Mouse (Mus musculus): ENCODE results near the gene Eid2b. TPM values are rescaled to one million over a fixed set of nuclear protein-coding genes. Genes with fewer than 3 reads are reported as not detected.

The Eid2b gene
- polyA plus RNA-seq, 1 experiment from 2014 or later: 6.5 TPM

DNA sequence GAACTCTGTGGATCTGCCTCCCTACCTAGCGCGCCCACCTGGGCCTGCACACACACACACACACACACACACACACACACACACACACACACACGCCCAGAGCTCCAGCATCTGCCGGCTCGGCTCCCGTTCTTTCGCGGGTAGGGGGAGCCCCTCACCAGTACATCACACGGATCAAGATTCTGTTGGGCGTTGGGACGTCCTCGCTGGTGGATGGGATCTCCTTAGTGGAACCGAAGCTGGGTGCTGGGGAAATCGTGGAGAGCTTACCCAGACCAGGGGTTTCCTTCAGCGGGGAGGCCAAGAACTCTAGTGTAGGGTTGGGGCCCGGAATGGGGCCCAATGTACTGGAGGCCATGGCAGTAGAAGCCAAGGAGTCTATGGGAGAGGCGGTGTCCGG is 12.6 kb downstream of the Eid2b start:
- Histone ChIP-seq H3K36me3 (ENCODE audit: control insufficient read depth, insufficient read depth, low read length) (no peaks in the 10 kb centered on the region), H3K9me3 (ENCODE audit: control insufficient read depth, low read length) (no peaks in the 10 kb centered on the region), H3K4me2 (peak overlapping the region; percentile 60), H3K9ac (ENCODE audit: low read depth, low read length) (no peak overlapping the region), H3K4me1 (replicated peaks; ENCODE audit: control insufficient read depth, insufficient read depth, low read length) (no peaks in the 10 kb centered on the region; the same call in 1 of the 2 replicates), H3K4me3 (ENCODE audit: low read depth, low read length) (peak overlapping the region; percentile 40), H3K27me3 (replicated peaks; ENCODE audit: control insufficient read depth, insufficient read depth, low read length) (peaks cover 72% of the 10 kb centered on the region), H3K27ac (ENCODE audit: low read depth, low read length) (no peak overlapping the region)
- ATAC-seq (replicated peaks; ENCODE audit: low FRiP score) (no peak), DNase-seq (ENCODE audit: low spot score) (no peak)
- 2% methylated on average over 18 of the region's 18 CpGs for WGBS

- Histone ChIP-seq H3K4me3 (ENCODE audit: low read depth, low read length) (peak within 1 kb of the TSS; percentile 40), H3K27ac (ENCODE audit: low read depth, low read length) (no peak within 1 kb of the TSS), H3K4me1 (replicated peaks; ENCODE audit: control insufficient read depth, insufficient read depth, low read length) (no peaks in the 10 kb centered on the region; the same call in 1 of the 2 replicates), H3K9ac (ENCODE audit: low read depth, low read length) (no peak within 1 kb of the TSS), H3K4me2 (peak within 1 kb of the TSS; percentile 60), H3K9me3 (ENCODE audit: control insufficient read depth, low read length) (no peaks in the 10 kb centered on the region), H3K36me3 (ENCODE audit: control insufficient read depth, insufficient read depth, low read length) (no peaks in the 10 kb centered on the region), H3K27me3 (replicated peaks; ENCODE audit: control insufficient read depth, insufficient read depth, low read length) (peaks cover 75% of the 10 kb centered on the region)
- WGBS: 2% methylated on average over 52 of the region's 52 CpGs
- DNase-seq (ENCODE audit: low spot score): peak; percentile 36
- no peak for ATAC-seq (replicated peaks; ENCODE audit: low FRiP score)
Observed at GRCm38 (mm10) chr7:28290638-28291590, 13.4 kb downstream of the Eid2b start, which contains the start of gene Selenov. Selenov (minus strand) TSS chr7:28291186.

- Histone ChIP-seq H3K4me2 (peak overlapping the region; percentile 74), H3K4me3 (ENCODE audit: low read depth, low read length) (peak overlapping the region; percentile 50), H3K9me3 (ENCODE audit: control insufficient read depth, low read length) (no peaks in the 10 kb centered on the region), H3K4me1 (replicated peaks; ENCODE audit: control insufficient read depth, insufficient read depth, low read length) (peaks cover 5% of the 10 kb centered on the region), H3K27me3 (replicated peaks; ENCODE audit: control insufficient read depth, insufficient read depth, low read length) (peaks cover 78% of the 10 kb centered on the region), H3K36me3 (ENCODE audit: control insufficient read depth, insufficient read depth, low read length) (no peaks in the 10 kb centered on the region), H3K27ac (ENCODE audit: low read depth, low read length) (no peak overlapping the region), H3K9ac (ENCODE audit: low read depth, low read length) (peak overlapping the region; percentile 38; the same call in 1 of the 2 replicates)
- ATAC-seq (replicated peaks; ENCODE audit: low FRiP score): peak; percentile 66
- WGBS: 9% methylated on average over 51 of the region's 63 CpGs
- DNase-seq (ENCODE audit: low spot score): peak; percentile 61
Observed at GRCm38 (mm10) chr7:28294481-28294880, 16.9 kb downstream of the Eid2b start.

DNA sequence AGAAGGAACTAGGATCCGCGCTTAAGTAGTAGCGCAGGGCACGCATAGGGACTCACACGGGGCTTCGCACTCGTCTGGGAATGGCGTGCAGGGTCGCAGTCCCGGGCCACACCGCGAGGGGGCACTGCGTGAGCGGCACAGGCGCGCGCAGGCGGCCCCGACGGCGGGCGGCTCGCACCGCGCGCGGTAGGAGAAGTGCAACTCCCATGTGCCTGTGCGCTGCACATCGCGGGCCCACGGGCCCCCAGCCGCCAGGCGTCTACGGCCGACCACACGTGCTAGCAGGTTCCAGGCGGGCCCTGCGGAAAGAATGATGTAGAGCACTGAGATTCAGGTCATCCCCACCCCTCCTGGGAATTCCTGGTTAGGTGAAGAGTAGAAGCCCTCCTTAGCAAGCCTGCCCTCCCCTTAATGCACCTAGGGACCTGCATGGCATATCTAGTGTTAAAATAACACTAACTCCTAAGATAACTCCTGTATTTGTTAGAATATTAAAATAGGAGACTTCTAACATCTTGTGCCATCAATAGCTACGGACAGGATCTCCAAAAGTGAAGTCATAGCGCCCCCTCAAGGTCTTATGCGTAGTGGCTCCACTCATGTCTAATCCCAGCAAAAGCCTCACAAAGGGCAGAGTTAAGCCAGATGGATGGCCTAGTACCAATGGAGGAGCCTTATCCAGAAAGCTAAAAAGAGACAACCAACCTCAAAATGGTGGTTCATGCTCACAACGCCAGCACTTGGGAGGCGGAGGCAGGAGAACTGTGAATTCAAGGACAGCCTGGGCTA is 21.5 kb downstream of the Eid2b start:
- peak overlapping the region; percentile 44 for H3K4me2 ChIP-seq
- H3K27ac ChIP-seq (ENCODE audit: low read depth, low read length): no peak overlapping the region
- no peaks in the 10 kb centered on the region for H3K9me3 ChIP-seq (ENCODE audit: control insufficient read depth, low read length)
- no peak overlapping the region for H3K9ac ChIP-seq (ENCODE audit: low read depth, low read length)
- H3K27me3 ChIP-seq (replicated peaks; ENCODE audit: control insufficient read depth, insufficient read depth, low read length): peaks cover 68% of the 10 kb centered on the region
- no peaks in the 10 kb centered on the region for H3K36me3 ChIP-seq (ENCODE audit: control insufficient read depth, insufficient read depth, low read length)
- DNase-seq (ENCODE audit: low spot score) (no peak), ATAC-seq (replicated peaks; ENCODE audit: low FRiP score) (no peak)
- peak overlapping the region; percentile 10; the same call in 1 of the 2 replicates for H3K4me3 ChIP-seq (ENCODE audit: low read depth, low read length)
- peaks cover 14% of the 10 kb centered on the region for H3K4me1 ChIP-seq (replicated peaks; ENCODE audit: control insufficient read depth, insufficient read depth, low read length)
- WGBS: 32% methylated on average over 43 of the region's 43 CpGs

DNA sequence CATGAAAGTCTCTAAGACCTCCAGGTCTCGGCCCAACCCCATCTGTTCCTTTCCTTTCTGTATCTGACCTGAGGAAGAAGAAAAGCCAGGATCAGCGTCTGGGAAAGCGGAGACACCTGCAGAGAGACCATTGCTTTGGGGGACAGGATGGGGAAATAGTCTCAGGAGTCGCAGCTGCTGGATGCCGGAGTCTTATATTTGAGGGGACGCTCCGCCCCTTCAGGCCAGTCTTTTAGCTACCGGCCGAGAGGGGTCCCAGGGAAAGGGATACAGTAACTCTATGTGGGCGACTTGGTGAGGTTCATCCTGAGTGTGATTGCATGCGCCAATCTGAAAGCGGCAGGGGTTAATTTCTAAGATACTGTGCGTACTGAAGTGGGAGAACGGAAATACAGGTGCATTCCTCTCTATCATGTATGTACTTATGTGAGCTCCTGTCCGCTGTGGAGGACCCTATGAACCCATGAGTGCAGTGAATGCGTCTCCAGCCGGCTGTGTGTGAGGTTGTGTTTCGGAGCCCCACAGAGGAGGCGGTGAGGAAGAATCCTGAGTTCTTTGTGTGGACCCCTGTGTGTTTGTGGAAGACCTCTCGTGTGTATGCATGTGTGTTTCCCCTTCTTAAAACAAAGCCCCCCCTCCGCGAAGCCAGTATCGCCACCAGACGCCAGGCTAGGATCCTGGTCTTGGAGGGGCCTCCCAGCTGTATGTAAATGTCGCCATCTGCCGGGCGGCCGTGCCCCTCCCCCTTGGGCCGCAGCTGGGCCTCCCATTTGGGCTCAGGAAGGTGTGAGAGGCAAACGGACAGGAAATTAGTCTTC is 24.3 kb downstream of the Eid2b start, which contains the start of gene Dll3:
Dll3 (minus strand) TSS at position 623 of the 818 bp plus-strand sequence.
- Histone ChIP-seq H3K9me3 (ENCODE audit: control insufficient read depth, low read length) (no peaks in the 10 kb centered on the region), H3K27ac (ENCODE audit: low read depth, low read length) (no peak within 1 kb of the TSS), H3K27me3 (replicated peaks; ENCODE audit: control insufficient read depth, insufficient read depth, low read length) (peaks cover 54% of the 10 kb centered on the region), H3K9ac (ENCODE audit: low read depth, low read length) (0 out of 2 replicates have a peak within 1 kb of the TSS, but pooled peaks have one; percentile 31), H3K36me3 (ENCODE audit: control insufficient read depth, insufficient read depth, low read length) (peaks cover 21% of the 10 kb centered on the region), H3K4me1 (replicated peaks; ENCODE audit: control insufficient read depth, insufficient read depth, low read length) (peaks cover 14% of the 10 kb centered on the region), H3K4me2 (peak within 1 kb of the TSS; percentile 66), H3K4me3 (ENCODE audit: low read depth, low read length) (peak within 1 kb of the TSS; percentile 34)
- peak; percentile 50 for ATAC-seq (replicated peaks; ENCODE audit: low FRiP score)
- WGBS: 3% methylated on average over 30 of the region's 30 CpGs
- peak; percentile 74 for DNase-seq (ENCODE audit: low spot score)

DNA sequence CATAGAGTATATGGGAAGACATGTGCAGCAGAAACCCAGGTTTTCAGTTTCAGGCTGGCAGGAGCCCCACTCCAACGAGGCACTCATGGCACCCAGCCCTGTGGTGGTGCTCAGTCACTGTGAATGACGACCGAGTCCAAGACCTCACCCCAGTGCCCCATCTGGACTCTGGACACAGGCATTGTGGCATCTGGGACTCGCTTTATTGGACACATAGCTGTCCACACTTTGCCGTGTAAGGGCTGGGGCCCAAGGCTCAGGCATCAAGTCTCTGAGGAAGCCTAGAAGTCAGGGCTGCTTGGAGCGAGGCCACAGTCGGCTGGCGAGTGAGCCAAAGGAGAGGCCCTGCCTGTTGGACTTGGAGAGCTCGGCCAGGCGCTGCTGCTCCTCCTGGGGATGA is 28.1 kb downstream of the Eid2b start:
- H3K27me3 ChIP-seq (replicated peaks; ENCODE audit: control insufficient read depth, insufficient read depth, low read length): peaks cover 24% of the 10 kb centered on the region
- no peak for DNase-seq (ENCODE audit: low spot score)
- no peak overlapping the region for H3K4me3 ChIP-seq (ENCODE audit: low read depth, low read length)
- peaks cover 12% of the 10 kb centered on the region for H3K4me1 ChIP-seq (replicated peaks; ENCODE audit: control insufficient read depth, insufficient read depth, low read length)
- H3K9me3 ChIP-seq (ENCODE audit: control insufficient read depth, low read length): no peaks in the 10 kb centered on the region
- WGBS: 88% methylated on average over 10 of the region's 10 CpGs
- H3K27ac ChIP-seq (ENCODE audit: low read depth, low read length): no peak overlapping the region
- no peak overlapping the region for H3K4me2 ChIP-seq
- H3K9ac ChIP-seq (ENCODE audit: low read depth, low read length): no peak overlapping the region
- H3K36me3 ChIP-seq (ENCODE audit: control insufficient read depth, insufficient read depth, low read length): peaks cover 45% of the 10 kb centered on the region
- ATAC-seq (replicated peaks; ENCODE audit: low FRiP score): no peak

GRCm38 (mm10) chr7:28306216-28306615 is 28.7 kb downstream of the Eid2b start:
- ATAC-seq (replicated peaks; ENCODE audit: low FRiP score) (no peak), DNase-seq (ENCODE audit: low spot score) (no peak)
- H3K9me3 ChIP-seq (ENCODE audit: control insufficient read depth, low read length): no peaks in the 10 kb centered on the region
- H3K4me1 ChIP-seq (replicated peaks; ENCODE audit: control insufficient read depth, insufficient read depth, low read length): peaks cover 17% of the 10 kb centered on the region
- 96% methylated on average over 8 of the region's 8 CpGs for WGBS
- H3K27ac ChIP-seq (ENCODE audit: low read depth, low read length): no peak overlapping the region
- H3K4me3 ChIP-seq (ENCODE audit: low read depth, low read length): no peak overlapping the region
- H3K4me2 ChIP-seq: no peak overlapping the region
- peaks cover 45% of the 10 kb centered on the region for H3K36me3 ChIP-seq (ENCODE audit: control insufficient read depth, insufficient read depth, low read length)
- H3K27me3 ChIP-seq (replicated peaks; ENCODE audit: control insufficient read depth, insufficient read depth, low read length): peaks cover 18% of the 10 kb centered on the region
- H3K9ac ChIP-seq (ENCODE audit: low read depth, low read length): no peak overlapping the region

GRCm38 (mm10) chr7:28309737-28310136 is 32.2 kb downstream of the Eid2b start:
- Histone ChIP-seq H3K9me3 (ENCODE audit: control insufficient read depth, low read length) (no peaks in the 10 kb centered on the region), H3K4me3 (ENCODE audit: low read depth, low read length) (no peak overlapping the region), H3K4me2 (no peak overlapping the region), H3K27me3 (replicated peaks; ENCODE audit: control insufficient read depth, insufficient read depth, low read length) (no peaks in the 10 kb centered on the region), H3K4me1 (replicated peaks; ENCODE audit: control insufficient read depth, insufficient read depth, low read length) (peaks cover 12% of the 10 kb centered on the region), H3K27ac (ENCODE audit: low read depth, low read length) (no peak overlapping the region), H3K36me3 (ENCODE audit: control insufficient read depth, insufficient read depth, low read length) (peaks cover 48% of the 10 kb centered on the region), H3K9ac (ENCODE audit: low read depth, low read length) (no peak overlapping the region)
- no peak for ATAC-seq (replicated peaks; ENCODE audit: low FRiP score)
- no peak for DNase-seq (ENCODE audit: low spot score)
- 70% methylated on average over 9 of the region's 9 CpGs for WGBS
